Mouse (Mus musculus) limb, embryonic 13.5 days (tissue): ENCODE measurements around the gene Synpo2. TPM values are rescaled to one million over a fixed set of nuclear protein-coding genes. Genes with fewer than 3 reads are reported as not detected.

Experiments used
- ATAC-seq: fragments of 200-750 bp; cut with Nextera tagmentation; 2 replicates; pipeline ENCODE4 v1.8.0; 2017; ENCODE audit warnings: low read depth, moderate number of reproducible peaks, moderate TSS enrichment; ENCODE audit not compliant: low FRiP score
- H3K27ac ChIP-seq: fragments of 300-500 bp; sonication (generic); 2 replicates; pipeline ENCODE4 v1.5.1; 2015; ENCODE audit warnings: inconsistent platforms, mild to moderate bottlenecking, moderate library complexity
- H3K27me3 ChIP-seq: fragments of 300-500 bp; sonication (generic); 2 replicates; pipeline ENCODE4 v1.6.1; 2015; ENCODE audit warnings: mild to moderate bottlenecking, inconsistent platforms
- H3K36me3 ChIP-seq: fragments of 300-500 bp; sonication (generic); 2 replicates; pipeline ENCODE4 v1.6.1; 2015; ENCODE audit warnings: inconsistent platforms, mild to moderate bottlenecking, moderate library complexity
- H3K4me1 ChIP-seq: fragments of 300-500 bp; sonication (generic); 2 replicates; pipeline ENCODE4 v1.6.1; 2015; ENCODE audit warnings: inconsistent platforms
- H3K4me2 ChIP-seq: fragments of 300-500 bp; sonication (generic); replicated peaks from 2 replicates; pipeline ENCODE4 v1.6.1; 2015; ENCODE audit warnings: inconsistent platforms, mild to moderate bottlenecking, moderate library complexity
- H3K4me3 ChIP-seq: fragments of 300-500 bp; sonication (generic); 2 replicates; pipeline ENCODE4 v1.5.1; 2015; ENCODE audit warnings: moderate library complexity, mild to moderate bottlenecking, inconsistent platforms
- H3K9ac ChIP-seq: fragments of 300-500 bp; sonication (generic); 2 replicates; pipeline ENCODE4 v1.6.1; 2015; ENCODE audit warnings: mild to moderate bottlenecking, inconsistent platforms
- H3K9me3 ChIP-seq: fragments of 300-500 bp; sonication (generic); 2 replicates; pipeline ENCODE4 v1.6.1; 2016; ENCODE audit warnings: inconsistent platforms
- WGBS: fragments of 180-500 bp; shearing (Covaris S2); methylation state at CpG from one replicate; pipeline ENCODE4 v1.1.7; 2015; 5-methylcytosine and 5-hydroxymethylcytosine counted together
- polyA plus RNA-seq: library from polyadenylated mRNA; unstranded; fragments of >200 nt; fragmentation: Nextera tagmentation; extraction: Ambion mirVana; gene quantifications from 2 replicates; pipeline ENCODE4 v1.2.1, GENCODE M21; 2015

Synpo2 gene
- polyA plus RNA-seq, 1 experiment from 2014 or later: 8.8 TPM

GRCm38 (mm10) chr3:123075034-123075433 lies 160.9 kb downstream of the Synpo2 start:
- Histone ChIP-seq H3K9ac (no peak overlapping the region), H3K9me3 (no peaks in the 10 kb centered on the region), H3K27ac (no peak overlapping the region), H3K27me3 (no peaks in the 10 kb centered on the region), H3K36me3 (no peaks in the 10 kb centered on the region), H3K4me3 (no peak overlapping the region), H3K4me2 (no peak overlapping the region), H3K4me1 (peaks cover 6% of the 10 kb centered on the region; the same call in 1 of the 2 replicates)
- no peak for ATAC-seq

- H3K4me1 ChIP-seq: peaks cover 6% of the 10 kb centered on the region; the same call in 1 of the 2 replicates
- H3K9me3 ChIP-seq: no peaks in the 10 kb centered on the region
- H3K4me2 ChIP-seq: no peak overlapping the region
- H3K4me3 ChIP-seq: no peak overlapping the region
- ATAC-seq: no peak
- H3K27me3 ChIP-seq: no peaks in the 10 kb centered on the region
- no peaks in the 10 kb centered on the region for H3K36me3 ChIP-seq
- H3K27ac ChIP-seq: no peak overlapping the region
- H3K9ac ChIP-seq: no peak overlapping the region
Measured at GRCm38 (mm10) chr3:123073351-123073750, 162.6 kb downstream of the Synpo2 start.

GRCm38 (mm10) chr3:123072472-123072871 lies 163.5 kb downstream of the Synpo2 start:
- no peak overlapping the region for H3K4me2 ChIP-seq
- ATAC-seq: peak; percentile 11; the same call in 1 of the 2 replicates
- WGBS: 20% methylated on average over 1 of the region's 1 CpGs
- no peak overlapping the region for H3K9ac ChIP-seq
- no peaks in the 10 kb centered on the region for H3K9me3 ChIP-seq
- no peaks in the 10 kb centered on the region for H3K36me3 ChIP-seq
- H3K4me1 ChIP-seq: peaks cover 6% of the 10 kb centered on the region; the same call in 1 of the 2 replicates
- no peak overlapping the region; the same call in 1 of the 2 replicates for H3K27ac ChIP-seq
- no peaks in the 10 kb centered on the region for H3K27me3 ChIP-seq
- no peak overlapping the region for H3K4me3 ChIP-seq

GRCm38 (mm10) chr3:123070996-123071395 lies 165.0 kb downstream of the Synpo2 start:
- Histone ChIP-seq H3K4me1 (peaks cover 6% of the 10 kb centered on the region; the same call in 1 of the 2 replicates), H3K27me3 (no peaks in the 10 kb centered on the region), H3K9ac (no peak overlapping the region), H3K4me3 (no peak overlapping the region), H3K36me3 (no peaks in the 10 kb centered on the region), H3K9me3 (no peaks in the 10 kb centered on the region), H3K4me2 (no peak overlapping the region), H3K27ac (no peak overlapping the region)
- no peak for ATAC-seq
- 92% methylated on average over 1 of the region's 1 CpGs for WGBS

- Histone ChIP-seq H3K36me3 (no peaks in the 10 kb centered on the region), H3K9ac (no peak overlapping the region), H3K4me1 (peaks cover 17% of the 10 kb centered on the region), H3K4me3 (no peak overlapping the region), H3K27me3 (no peaks in the 10 kb centered on the region), H3K27ac (no peak overlapping the region), H3K9me3 (no peaks in the 10 kb centered on the region), H3K4me2 (no peak overlapping the region)
- 82% methylated on average over 7 of the region's 7 CpGs for WGBS
- ATAC-seq: no peak
Measured at GRCm38 (mm10) chr3:123066836-123067235, 169.1 kb downstream of the Synpo2 start.

GRCm38 (mm10) chr3:123065466-123065865 lies 170.5 kb downstream of the Synpo2 start:
- peak; percentile 40; the same call in 1 of the 2 replicates for ATAC-seq
- Histone ChIP-seq H3K4me3 (no peak overlapping the region), H3K27me3 (no peaks in the 10 kb centered on the region), H3K27ac (no peak overlapping the region), H3K9me3 (no peaks in the 10 kb centered on the region), H3K9ac (no peak overlapping the region), H3K4me1 (peaks cover 17% of the 10 kb centered on the region), H3K36me3 (no peaks in the 10 kb centered on the region), H3K4me2 (no peak overlapping the region)
- 59% methylated on average over 5 of the region's 5 CpGs for WGBS

GRCm38 (mm10) chr3:123064186-123064585 lies 171.8 kb downstream of the Synpo2 start:
- Histone ChIP-seq H3K27ac (no peak overlapping the region), H3K4me1 (peaks cover 17% of the 10 kb centered on the region), H3K36me3 (no peaks in the 10 kb centered on the region), H3K27me3 (no peaks in the 10 kb centered on the region), H3K4me2 (no peak overlapping the region), H3K9ac (no peak overlapping the region), H3K4me3 (no peak overlapping the region), H3K9me3 (no peaks in the 10 kb centered on the region)
- no peak for ATAC-seq
- 20% methylated on average over 5 of the region's 5 CpGs for WGBS

GRCm38 (mm10) chr3:123061931-123062330 lies 174.0 kb downstream of the Synpo2 start:
- Histone ChIP-seq H3K4me1 (peaks cover 17% of the 10 kb centered on the region), H3K27ac (no peak overlapping the region), H3K4me2 (no peak overlapping the region), H3K9ac (no peak overlapping the region), H3K36me3 (no peaks in the 10 kb centered on the region), H3K9me3 (no peaks in the 10 kb centered on the region), H3K4me3 (no peak overlapping the region), H3K27me3 (no peaks in the 10 kb centered on the region)
- no peak for ATAC-seq
- 89% methylated on average over 2 of the region's 2 CpGs for WGBS

- Histone ChIP-seq H3K4me3 (no peak overlapping the region), H3K9me3 (no peaks in the 10 kb centered on the region), H3K9ac (no peak overlapping the region), H3K27me3 (no peaks in the 10 kb centered on the region), H3K36me3 (no peaks in the 10 kb centered on the region), H3K27ac (no peak overlapping the region), H3K4me2 (no peak overlapping the region), H3K4me1 (peaks cover 8% of the 10 kb centered on the region; the same call in 1 of the 2 replicates)
- 85% methylated on average over 1 of the region's 1 CpGs for WGBS
- no peak for ATAC-seq
Measured at GRCm38 (mm10) chr3:123058832-123059231, 177.1 kb downstream of the Synpo2 start.

GRCm38 (mm10) chr3:123054178-123054577 lies 181.8 kb downstream of the Synpo2 start:
- WGBS: 63% methylated on average over 5 of the region's 5 CpGs
- H3K27ac ChIP-seq: no peak overlapping the region
- no peak for ATAC-seq
- H3K4me1 ChIP-seq: peaks cover 8% of the 10 kb centered on the region; the same call in 1 of the 2 replicates
- no peaks in the 10 kb centered on the region for H3K27me3 ChIP-seq
- H3K9ac ChIP-seq: no peak overlapping the region
- H3K9me3 ChIP-seq: peaks cover 4% of the 10 kb centered on the region; the same call in 1 of the 2 replicates
- H3K4me2 ChIP-seq: no peak overlapping the region
- no peaks in the 10 kb centered on the region for H3K36me3 ChIP-seq
- no peak overlapping the region for H3K4me3 ChIP-seq

GRCm38 (mm10) chr3:123053192-123053938 lies 182.6 kb downstream of the Synpo2 start:
- H3K4me3 ChIP-seq: no peak overlapping the region
- H3K4me2 ChIP-seq: no peak overlapping the region
- no peak overlapping the region for H3K27ac ChIP-seq
- 75% methylated on average over 8 of the region's 8 CpGs for WGBS
- H3K9ac ChIP-seq: no peak overlapping the region
- peaks cover 8% of the 10 kb centered on the region; the same call in 1 of the 2 replicates for H3K4me1 ChIP-seq
- H3K9me3 ChIP-seq: peaks cover 4% of the 10 kb centered on the region; the same call in 1 of the 2 replicates
- no peak for ATAC-seq
- H3K36me3 ChIP-seq: no peaks in the 10 kb centered on the region
- H3K27me3 ChIP-seq: no peaks in the 10 kb centered on the region

GRCm38 (mm10) chr3:123042308-123042707 lies 193.6 kb downstream of the Synpo2 start:
- peaks cover 3% of the 10 kb centered on the region; the same call in 1 of the 2 replicates for H3K4me1 ChIP-seq
- 80% methylated on average over 1 of the region's 1 CpGs for WGBS
- H3K4me3 ChIP-seq: no peak overlapping the region
- ATAC-seq: no peak
- H3K4me2 ChIP-seq: no peak overlapping the region
- H3K27ac ChIP-seq: no peak overlapping the region
- no peak overlapping the region for H3K9ac ChIP-seq
- H3K36me3 ChIP-seq: no peaks in the 10 kb centered on the region
- no peaks in the 10 kb centered on the region for H3K27me3 ChIP-seq
- no peaks in the 10 kb centered on the region for H3K9me3 ChIP-seq

- H3K27ac ChIP-seq: no peak within 1 kb of the TSS
- no peak within 1 kb of the TSS for H3K9ac ChIP-seq
- no peaks in the 10 kb centered on the region for H3K9me3 ChIP-seq
- no peak within 1 kb of the TSS for H3K4me2 ChIP-seq
- no peaks in the 10 kb centered on the region for H3K36me3 ChIP-seq
- WGBS: 80% methylated on average over 7 of the region's 7 CpGs
- no peaks in the 10 kb centered on the region for H3K27me3 ChIP-seq
- no peak for ATAC-seq
- no peaks in the 10 kb centered on the region for H3K4me1 ChIP-seq
- H3K4me3 ChIP-seq: no peak within 1 kb of the TSS
Measured at GRCm38 (mm10) chr3:123034752-123035151, 201.2 kb downstream of the Synpo2 start, which contains the start of gene Myoz2. TSS of gene Myoz2 (minus strand) at chr3:123035015.
